Mouse (Mus musculus) hematopoietic multipotent progenitor cell, adult 10-12 weeks (in vitro differentiated cells): ENCODE results near the gene Ager. TPM values are rescaled to one million over a fixed set of nuclear protein-coding genes. Genes with fewer than 3 reads are reported as not detected.

ENCODE experiments used
- polyA plus RNA-seq: library from polyadenylated mRNA; stranded (reverse); fragments of >175 nt; gene quantifications from 2 replicates; pipeline ENCODE4 v1.2.3, GENCODE M21; 2012; ENCODE audit warnings: low replicate concordance

Ager gene
- polyA plus RNA-seq, result 6.8 and 13.6 TPM in 2 replicates

DNA sequence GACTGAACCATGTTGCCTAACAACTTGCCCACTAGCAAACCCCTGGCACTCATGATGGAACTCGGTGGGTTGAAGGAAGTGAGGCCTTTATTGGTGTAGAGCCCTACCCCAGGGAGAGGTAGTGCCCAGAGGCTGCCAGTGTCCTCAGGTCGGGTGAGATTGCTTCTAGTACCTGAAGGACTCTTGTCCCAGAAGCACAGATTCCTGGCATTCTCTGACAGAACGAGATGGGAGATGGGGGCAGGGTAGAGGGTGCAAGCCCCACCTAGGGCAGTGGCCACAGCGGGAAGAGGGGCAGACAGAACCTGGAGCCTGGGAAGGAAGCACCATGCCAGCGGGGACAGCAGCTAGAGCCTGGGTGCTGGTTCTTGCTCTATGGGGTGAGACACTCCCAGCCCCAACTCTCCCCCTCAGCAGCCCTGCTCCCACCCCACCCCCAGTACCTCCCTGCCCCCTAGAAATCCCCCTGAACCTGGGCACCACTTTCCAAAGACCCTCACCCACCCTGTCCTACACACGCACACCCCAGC is at the start of gene Ager:
Gene Ager (plus strand): TSS at position 297 of the 530 bp plus-strand sequence.

GRCm38 (mm10) chr17:34564003-34564421 is 33.6 kb upstream of the Ager start, which contains the start of gene Notch4:
Gene Notch4, plus strand, starts transcription at chr17:34564268.

DNA sequence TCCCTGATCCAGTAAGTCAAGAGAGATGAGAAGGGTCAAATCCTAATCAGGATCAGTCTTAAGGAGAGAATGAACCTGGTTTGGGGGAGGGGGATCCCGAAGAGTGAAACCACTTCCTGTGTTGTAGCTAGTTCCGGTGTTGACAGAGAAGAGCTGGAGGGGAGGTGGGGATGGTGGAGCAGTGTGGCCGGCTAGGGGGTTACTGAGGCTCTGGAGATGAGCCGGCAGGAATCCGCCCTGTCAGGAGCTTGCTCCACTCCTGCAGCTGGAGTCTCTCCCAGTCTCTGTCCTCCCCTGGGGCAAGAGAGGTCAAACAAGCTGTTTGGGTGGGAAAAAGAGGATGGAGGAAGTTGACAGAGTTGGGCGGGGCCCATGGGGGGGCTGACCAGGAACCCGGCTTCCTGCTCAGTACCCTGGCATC is 8.0 kb upstream of the Ager start, which contains the start of gene Gpsm3:
Gene Gpsm3 (plus strand): TSS at position 126 of the 421 bp plus-strand sequence.

DNA sequence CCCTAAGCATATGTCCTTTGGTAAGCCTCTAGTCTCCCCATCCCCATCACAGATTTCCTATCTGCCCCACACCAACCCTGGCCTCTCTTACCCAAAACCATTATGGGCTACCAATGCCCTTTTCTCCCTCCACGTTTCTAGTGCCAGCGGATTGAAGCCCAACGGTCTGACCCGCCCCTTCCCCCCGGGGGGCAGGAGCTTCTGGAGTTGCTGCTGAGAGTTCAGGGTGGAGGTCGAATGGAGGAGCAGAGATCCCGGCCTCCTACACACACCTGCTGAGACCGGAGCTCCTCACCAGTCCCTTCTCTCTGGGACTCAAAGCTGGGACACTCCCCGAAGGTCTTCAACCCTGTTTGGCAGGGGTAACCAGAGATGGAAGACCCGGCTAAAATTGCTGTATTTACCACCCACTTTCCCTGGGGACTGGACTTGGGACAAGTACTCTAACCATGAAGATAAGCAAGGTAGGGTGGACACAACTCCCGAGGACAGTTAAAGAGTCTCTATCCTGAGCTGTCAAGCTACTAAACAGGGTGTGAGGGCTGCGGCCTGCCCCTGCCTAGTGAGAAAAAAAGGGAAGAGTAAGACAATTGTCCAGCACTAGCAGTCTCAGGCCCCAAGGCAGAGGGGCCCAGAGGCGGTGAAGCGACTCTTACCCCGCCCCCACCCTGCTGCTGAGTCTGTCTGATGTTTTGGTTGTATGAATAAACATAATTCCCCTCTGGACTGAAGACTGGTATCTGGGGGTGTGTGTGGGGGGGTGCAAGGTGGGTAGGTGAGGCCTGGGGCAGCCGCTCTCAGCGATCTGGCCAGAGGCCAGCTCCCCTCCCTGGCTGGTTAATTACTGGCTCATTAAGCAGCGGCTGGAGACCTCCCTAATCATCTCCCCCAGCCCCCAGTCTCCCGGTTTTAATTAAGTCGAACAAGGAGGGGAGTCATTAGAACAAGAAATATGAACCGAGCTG is 6.4 kb upstream of the Ager start, which contains the start of gene Pbx2:
Gene Pbx2 (plus strand): TSS at position 238 of the 965 bp plus-strand sequence.

DNA sequence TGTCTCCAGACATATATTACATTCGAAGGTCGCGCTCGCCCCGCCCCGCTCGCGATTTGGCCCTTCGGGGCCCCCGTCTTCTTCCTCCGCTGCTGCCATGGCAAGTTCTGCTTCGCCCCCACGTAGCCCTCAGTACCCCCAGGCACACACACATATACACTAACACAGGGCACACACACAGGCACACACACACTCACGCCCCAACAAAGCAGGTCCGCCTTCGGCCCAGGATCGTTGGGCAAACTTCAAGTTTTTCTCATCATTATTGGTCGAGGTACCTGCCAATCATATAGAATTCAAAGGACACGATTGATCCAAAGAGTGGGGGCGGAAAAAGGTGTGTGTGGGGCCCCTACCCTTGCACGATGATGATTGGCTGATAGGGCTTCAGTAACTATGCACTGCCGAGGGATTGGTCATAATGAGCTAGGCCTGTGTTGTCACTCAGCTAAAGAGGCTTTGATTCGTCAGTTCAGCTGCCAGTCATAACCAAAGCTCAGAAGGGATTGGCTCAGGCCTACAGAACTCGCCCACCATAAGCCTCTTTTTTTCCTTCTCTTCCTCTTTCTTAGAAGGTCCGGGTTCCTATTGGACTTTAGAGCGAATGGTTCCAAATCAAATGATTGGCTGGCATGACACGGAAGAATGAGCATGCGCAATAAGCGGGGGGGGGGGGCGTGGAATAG is 5.9 kb downstream of the Ager start, which contains the start of gene Rnf5:
Gene Rnf5 (minus strand): TSS at position 316 of the 686 bp plus-strand sequence.

DNA sequence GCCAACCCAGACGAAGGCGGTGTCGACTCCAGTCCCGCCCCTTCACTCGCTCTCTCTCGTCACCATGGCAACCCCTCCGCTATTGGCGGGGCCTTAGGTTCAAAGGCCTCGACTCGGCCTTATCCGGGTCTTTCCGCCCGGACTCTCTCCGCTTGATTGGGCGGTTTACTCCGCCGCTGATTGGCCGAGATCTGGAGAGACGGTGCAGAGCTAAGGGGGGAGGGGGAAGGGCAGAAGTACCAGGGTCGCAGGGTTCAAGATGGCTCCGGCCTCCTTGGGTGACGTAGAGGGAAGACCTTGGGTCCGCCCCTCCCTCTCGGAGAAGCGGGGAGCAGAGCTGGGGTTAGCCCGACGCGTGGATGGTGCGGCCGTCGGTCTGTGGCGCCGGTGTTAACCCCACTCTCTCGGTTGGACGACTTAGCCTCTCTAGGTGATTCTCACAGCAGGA is 6.4 kb downstream of the Ager start, which contains the start of gene Agpat1:
Gene Agpat1 (plus strand): TSS at position 202 of the 448 bp plus-strand sequence.

DNA sequence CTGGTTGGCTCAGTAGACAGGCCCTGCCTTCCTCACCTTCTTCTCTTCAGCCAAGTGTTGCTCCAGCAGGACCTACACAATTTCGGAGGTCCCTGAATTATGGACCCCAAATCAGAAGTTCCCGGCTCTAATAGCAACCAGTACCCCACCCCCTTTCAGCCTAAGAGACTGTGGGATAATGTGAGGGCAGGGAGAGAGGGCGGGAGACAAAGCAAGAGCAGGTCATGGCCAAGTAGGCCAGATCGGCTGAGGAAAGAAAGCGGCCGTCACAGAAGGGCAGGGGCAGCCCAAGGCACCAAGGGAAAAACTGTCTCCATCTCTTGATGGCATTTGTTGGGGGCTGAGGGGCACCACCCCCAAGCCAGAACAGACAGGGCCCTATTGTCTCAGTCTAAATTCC is 18.2 kb downstream of the Ager start, which contains the start of gene Egfl8:
Gene Egfl8 (minus strand): TSS at position 101 of the 400 bp plus-strand sequence.

GRCm38 (mm10) chr17:34627943-34628643 is 30.4 kb downstream of the Ager start, which contains the start of gene Ppt2:
Gene Ppt2, minus strand, starts transcription at chr17:34628510.

GRCm38 (mm10) chr17:34629221-34629751 is 31.6 kb downstream of the Ager start, which contains the start of gene Prrt1:
Gene Prrt1, plus strand, starts transcription at chr17:34629533.

DNA sequence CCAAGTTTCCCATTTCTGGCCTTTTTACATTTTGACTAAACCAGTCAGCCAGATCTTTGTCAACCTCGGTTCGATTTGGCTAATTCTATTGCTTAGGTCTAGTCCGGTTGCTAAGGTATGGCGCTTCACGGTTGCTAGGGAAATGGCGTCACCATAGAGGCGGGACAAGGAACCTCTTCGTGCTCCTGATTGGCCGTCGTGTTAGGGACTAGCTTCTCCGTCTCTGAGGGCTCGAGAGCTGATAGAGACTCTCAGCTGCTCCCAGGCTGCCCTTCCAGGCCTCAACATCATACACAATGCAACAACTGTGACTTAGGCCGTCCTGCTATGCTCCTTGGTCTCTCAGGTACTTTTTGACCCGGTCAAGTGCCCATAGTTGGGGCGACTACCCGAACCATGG is 46.9 kb downstream of the Ager start, which contains the start of gene Fkbpl:
Gene Fkbpl (plus strand): TSS at position 157 of the 400 bp plus-strand sequence.

GRCm38 (mm10) chr17:34646906-34647787 is 49.5 kb downstream of the Ager start, which contains the start of gene Atf6b:
Gene Atf6b, plus strand, starts transcription at chr17:34647146.

Other genes with a start within 250 kb of the Ager start
- 1.8 and 2.0 TPM in 2 replicates for gene Btnl2, start 243.0 kb upstream of the Ager start, polyA plus RNA-seq
- gene Btnl1, start 220.7 kb upstream of the Ager start, polyA plus RNA-seq, result not detected in 2 replicates
- 0.70 and 1.7 TPM in 2 replicates for gene BC051142, start 199.0 kb upstream of the Ager start, polyA plus RNA-seq
- gene Btnl4, start 120.5 kb upstream of the Ager start, polyA plus RNA-seq, result 0.16 and 0.49 TPM in 2 replicates
- gene Btnl6, start 80.5 kb upstream of the Ager start, polyA plus RNA-seq, result not detected in 2 replicates
- gene Notch4, start 33.6 kb upstream of the Ager start, polyA plus RNA-seq, result 7.8 and 33.6 TPM in 2 replicates
- gene Gpsm3, start 8.1 kb upstream of the Ager start, polyA plus RNA-seq, result 701 and 1,475 TPM in 2 replicates
- gene Pbx2, start 6.6 kb upstream of the Ager start, polyA plus RNA-seq, result 129 and 229 TPM in 2 replicates
- 44.1 and 76.3 TPM in 2 replicates for gene Rnf5, start 5.8 kb downstream of the Ager start, polyA plus RNA-seq
- gene Agpat1, start 6.4 kb downstream of the Ager start, polyA plus RNA-seq, result 143 and 230 TPM in 2 replicates
- 1.2 and 1.3 TPM in 2 replicates for gene Egfl8, start 18.1 kb downstream of the Ager start, polyA plus RNA-seq
- gene Ppt2, start 30.6 kb downstream of the Ager start, polyA plus RNA-seq, result 77.8 and 82.6 TPM in 2 replicates
- 13.3 and 35.6 TPM in 2 replicates for gene Prrt1, start 31.7 kb downstream of the Ager start, polyA plus RNA-seq
- 3.7 and 4.4 TPM in 2 replicates for gene Fkbpl, start 46.9 kb downstream of the Ager start, polyA plus RNA-seq
- gene Atf6b, start 49.3 kb downstream of the Ager start, polyA plus RNA-seq, result 177 and 309 TPM in 2 replicates
- gene Tnxb, start 72.7 kb downstream of the Ager start, polyA plus RNA-seq, result 0.28 and 0.68 TPM in 2 replicates
- gene C4b, start 146.0 kb downstream of the Ager start, polyA plus RNA-seq, result 1.6 and 2.8 TPM in 2 replicates
- 0.26 and 0.85 TPM in 2 replicates for gene Cyp21a1, start 206.7 kb downstream of the Ager start, polyA plus RNA-seq
- 35.1 and 41.2 TPM in 2 replicates for gene Stk19, start 239.1 kb downstream of the Ager start, polyA plus RNA-seq
- gene Dxo, start 239.2 kb downstream of the Ager start, polyA plus RNA-seq, result 64.7 and 107 TPM in 2 replicates